Mouse (Mus musculus) heart, adult 11 months (tissue): ENCODE data around the gene Syt1.
A peak's percentile ranks its signal among the peaks of the same experiment; 100 is the strongest.

Experiments
- DNase-seq: peaks from one replicate; pipeline ENCODE4 v3.0.0; 2022

The Syt1 gene

GRCm38 (mm10) chr10:108568925-108569324 is 441.9 kb downstream of the Syt1 start:
- no peak for DNase-seq

GRCm38 (mm10) chr10:108568136-108568535 is 442.6 kb downstream of the Syt1 start:
- DNase-seq: no peak

- no peak for DNase-seq
These were observed 443.3 kb downstream of the Syt1 start for GRCm38 (mm10) chr10:108567456-108567855.

DNA sequence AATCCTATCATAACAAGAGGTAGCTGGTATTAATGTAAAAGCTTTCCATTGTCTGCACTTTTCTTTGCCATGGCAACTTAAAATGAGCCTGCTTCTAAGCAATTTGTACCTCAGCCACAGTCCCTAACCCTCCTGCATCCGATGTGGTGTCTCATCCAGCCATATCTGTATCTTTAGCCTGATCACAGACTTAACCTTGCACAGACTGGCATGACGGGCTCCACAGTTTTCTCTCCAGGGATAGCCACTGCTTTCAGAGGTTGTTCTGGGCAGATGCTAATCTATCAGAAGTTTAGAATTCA is 451.2 kb downstream of the Syt1 start:
- DNase-seq: no peak

GRCm38 (mm10) chr10:108558812-108559606 is 451.8 kb downstream of the Syt1 start:
- no peak for DNase-seq

GRCm38 (mm10) chr10:108552544-108552943 is 458.2 kb downstream of the Syt1 start:
- no peak for DNase-seq

DNA sequence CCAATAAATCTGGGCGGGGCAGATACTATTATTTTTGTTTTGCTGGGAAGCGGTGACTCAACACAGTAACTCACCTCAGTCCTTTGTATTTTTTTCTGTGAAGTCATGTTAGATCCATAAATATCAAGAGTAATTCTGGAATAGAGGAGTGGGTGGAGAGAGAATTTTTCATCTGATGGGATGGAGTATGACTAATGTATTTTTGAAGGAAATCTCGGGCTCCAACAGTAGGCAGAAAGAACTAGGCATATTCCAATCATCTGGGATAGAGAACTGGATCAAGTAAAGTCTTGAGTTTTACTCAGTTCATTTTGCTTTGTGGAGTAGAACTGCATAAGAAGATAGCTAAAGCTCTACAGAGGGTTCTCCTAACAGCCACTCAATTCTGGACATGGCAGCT is 465.1 kb downstream of the Syt1 start:
- DNase-seq: no peak

DNA sequence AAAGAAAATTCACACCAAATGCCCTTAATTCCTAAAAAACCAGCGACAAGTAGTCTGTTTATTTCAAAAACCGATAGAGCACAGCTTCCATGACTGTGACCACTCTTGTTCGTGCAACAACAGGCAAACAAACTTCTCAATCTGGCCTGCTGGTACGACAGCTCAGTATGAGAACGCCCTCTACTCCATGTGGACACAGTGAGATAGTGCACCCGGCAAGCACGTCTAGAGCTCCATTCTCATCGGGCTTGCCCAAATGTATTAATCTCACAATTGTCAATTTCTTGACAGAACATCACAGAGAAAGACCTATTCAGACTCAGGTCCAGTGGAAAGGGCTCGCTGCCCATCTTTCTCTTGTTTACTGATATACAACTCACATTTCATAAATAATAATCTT is 469.2 kb downstream of the Syt1 start:
- no peak for DNase-seq

DNA sequence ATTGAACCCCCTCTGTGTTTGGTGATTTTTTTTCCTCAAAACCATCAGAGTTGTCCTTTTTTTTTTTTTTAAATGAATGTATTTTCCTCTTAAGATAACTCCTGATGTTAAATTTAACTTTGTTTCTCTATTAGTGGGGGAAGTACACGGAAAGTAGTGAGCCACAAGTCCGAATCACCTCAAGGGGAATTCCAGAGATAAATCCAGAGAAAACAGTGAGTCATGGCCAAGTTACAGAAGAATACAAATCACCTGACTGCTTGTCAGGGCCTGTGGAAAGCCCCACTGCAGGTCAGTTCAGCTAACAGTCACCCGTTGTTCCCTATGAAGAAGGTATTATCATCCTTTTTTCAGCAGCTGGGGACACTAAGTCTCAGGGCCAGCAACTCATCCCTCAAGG is 472.2 kb downstream of the Syt1 start:
- DNase-seq: no peak

GRCm38 (mm10) chr10:108537641-108538040 is 473.1 kb downstream of the Syt1 start:
- DNase-seq: peak; percentile 92

GRCm38 (mm10) chr10:108535922-108536321 is 474.9 kb downstream of the Syt1 start:
- no peak for DNase-seq

- no peak for DNase-seq
These were observed 476.7 kb downstream of the Syt1 start for GRCm38 (mm10) chr10:108534112-108534511.

DNA sequence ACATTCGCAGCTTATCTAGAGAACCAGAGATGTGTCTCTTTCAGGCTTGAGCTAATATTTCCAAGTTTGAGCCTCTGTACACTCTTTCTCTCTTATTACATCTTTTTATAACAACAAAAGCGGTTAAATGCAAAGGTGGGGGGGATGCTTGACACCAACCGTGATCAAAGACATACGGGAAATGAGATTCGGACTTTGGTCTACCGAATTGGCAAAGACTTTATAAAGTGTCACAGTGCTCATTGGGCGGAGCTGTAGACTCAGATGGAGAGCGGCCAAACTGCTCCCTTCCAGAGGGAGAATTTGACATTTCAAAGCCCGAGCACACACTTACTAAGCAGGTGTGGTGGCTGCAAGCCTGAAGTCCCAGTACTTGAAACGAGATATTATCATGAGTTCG is 477.9 kb downstream of the Syt1 start:
- DNase-seq: no peak

DNA sequence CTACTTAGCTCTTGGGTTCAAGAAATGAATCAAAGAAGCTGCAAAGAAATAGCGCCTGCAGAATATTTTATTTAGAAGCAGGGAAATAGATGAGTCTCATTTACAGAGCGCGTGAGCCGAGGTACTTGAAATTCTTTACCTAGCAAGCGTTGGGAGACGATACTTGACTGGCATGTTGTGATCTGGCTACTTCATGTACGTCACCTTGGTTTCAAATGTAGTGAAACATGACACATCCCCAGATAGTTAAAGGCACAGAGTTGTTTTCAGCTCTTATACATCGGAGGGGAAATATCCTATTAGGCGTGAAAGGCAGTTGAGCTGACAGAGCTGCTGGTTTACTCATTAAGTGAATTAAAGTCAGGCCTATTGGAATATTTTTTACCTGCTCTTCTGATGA is 478.5 kb downstream of the Syt1 start:
- no peak for DNase-seq

DNA sequence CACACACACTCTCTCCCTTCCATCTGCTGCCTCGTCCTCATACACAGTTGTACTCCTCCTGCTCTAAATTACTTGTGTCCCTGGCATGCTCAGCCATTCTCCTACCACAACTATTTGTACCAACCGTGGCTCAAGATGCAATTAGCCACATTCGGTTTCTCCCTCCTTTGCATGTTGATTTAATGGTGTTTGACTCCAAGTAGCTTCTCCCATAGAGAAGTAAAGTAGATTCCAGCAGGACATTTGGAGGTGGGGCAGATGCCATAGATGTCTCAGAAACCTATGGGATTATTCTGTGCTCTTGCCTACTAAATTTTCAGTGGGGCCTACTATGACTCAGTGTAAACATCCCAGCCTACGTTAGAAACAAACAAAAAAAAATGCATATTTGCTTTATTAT is 479.1 kb downstream of the Syt1 start:
- no peak for DNase-seq

DNA sequence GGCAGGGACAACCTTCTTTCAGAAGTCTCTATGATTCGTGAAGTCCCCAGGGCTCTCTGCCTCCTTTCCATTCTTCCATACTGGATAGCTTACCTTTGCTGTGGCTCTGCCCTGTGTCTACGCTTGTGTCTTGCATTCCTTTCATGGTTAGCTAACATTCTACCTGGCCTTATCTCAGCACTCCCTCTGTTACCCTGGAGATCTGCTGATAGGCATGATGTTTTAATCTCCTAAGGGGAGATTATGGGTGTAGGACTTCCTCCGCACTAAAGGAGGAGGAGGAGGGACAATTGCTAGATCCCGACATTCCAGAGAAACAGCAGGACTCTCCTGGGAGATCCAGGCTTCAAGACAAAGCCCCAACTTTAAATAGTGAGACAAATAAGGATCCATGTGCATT is 479.7 kb downstream of the Syt1 start:
- DNase-seq: no peak

- DNase-seq: no peak
These were observed 482.4 kb downstream of the Syt1 start for GRCm38 (mm10) chr10:108528338-108528737.

GRCm38 (mm10) chr10:108525506-108525905 is 485.3 kb downstream of the Syt1 start:
- no peak for DNase-seq

GRCm38 (mm10) chr10:108524306-108525029 is 486.3 kb downstream of the Syt1 start:
- DNase-seq: no peak

DNA sequence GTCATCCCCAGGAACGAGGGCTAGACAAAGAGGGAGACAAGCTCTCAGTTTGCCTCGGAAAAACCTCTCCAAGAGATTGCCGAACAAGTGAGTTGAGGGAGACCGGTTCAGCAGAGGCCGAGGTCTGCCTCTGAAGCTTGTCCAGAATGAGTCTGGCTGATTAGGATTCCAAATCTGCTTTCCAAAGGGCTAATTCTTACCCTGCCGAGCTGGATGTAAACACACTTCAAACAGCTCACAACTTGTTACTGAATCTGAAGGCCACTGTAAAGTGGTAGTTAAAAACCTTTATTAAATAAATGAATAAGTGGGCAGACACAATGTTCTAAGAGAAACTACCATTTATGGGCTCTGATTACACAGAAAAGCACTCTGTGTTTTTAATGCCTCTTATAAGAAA is 491.6 kb downstream of the Syt1 start:
- DNase-seq: no peak

- DNase-seq: no peak
These were observed 493.7 kb downstream of the Syt1 start for GRCm38 (mm10) chr10:108517076-108517475.

DNA sequence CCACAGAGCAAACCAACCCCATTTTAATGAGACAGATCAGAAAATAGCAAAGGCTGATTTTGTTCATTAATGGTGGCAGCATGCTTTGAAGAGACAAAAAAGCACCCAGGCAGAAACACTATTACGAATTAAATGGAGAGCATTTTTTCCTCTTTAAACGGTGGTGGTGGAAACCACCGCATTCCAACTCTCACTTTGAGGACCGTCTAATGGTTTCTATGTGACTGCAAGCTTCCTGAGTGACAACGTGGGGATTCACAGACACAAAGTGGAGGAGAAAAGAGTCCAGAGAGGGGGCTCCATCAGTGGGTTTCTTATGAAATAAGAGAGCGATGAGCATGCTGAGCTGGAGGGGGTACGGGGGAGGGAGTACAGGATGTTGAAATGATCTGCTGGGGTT is 496.1 kb downstream of the Syt1 start:
- no peak for DNase-seq

GRCm38 (mm10) chr10:108509579-108509978 is 501.2 kb downstream of the Syt1 start:
- DNase-seq: no peak

DNA sequence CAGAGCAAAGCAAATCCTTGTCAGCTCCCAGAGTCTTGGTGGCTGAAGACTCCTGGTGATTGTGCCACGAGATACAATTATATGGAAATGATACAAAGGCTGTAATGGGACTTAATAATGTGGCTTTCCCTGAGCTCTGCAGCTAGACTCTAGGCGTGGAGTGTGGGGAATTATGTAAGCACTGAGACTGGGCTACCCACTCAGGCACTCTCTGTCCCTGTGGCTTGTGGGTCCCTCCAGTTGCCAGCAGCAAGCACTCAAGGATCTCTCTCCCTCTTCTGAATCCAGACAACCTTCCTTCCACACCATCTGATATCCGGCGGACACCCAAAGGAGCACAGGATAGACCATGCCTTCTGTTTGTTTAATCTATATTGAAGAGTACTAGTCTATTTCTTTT is 503.9 kb downstream of the Syt1 start:
- no peak for DNase-seq

GRCm38 (mm10) chr10:108504925-108505324 is 505.9 kb downstream of the Syt1 start:
- DNase-seq: no peak
